Comparison of ENCODE assay signal across 22 mouse cellular contexts in the genomic region with DNA sequence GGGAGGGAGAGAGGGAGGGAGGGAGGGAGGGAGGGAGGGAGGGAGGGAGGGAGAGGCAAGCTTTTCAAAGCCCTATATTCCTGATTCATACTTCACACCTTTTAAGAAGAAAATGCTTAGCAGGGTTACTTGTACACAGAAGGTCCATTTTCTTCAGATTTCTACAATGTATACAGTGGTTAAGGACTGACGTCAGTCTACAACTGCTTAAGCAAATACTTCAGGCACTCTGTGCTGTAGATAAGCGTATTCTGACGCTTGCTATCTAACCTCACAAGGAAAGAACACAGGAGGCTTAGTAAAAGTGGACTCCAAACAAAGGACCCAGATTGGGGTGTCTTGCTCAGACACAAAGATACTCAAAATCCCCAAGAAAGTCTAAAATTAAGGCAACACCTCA. TPM values are rescaled to one million over a fixed set of nuclear protein-coding genes. Genes with fewer than 3 reads are reported as not detected.
DNase-seq lines count a peak whose midpoint lies in the region; ATAC-seq and TF ChIP-seq lines count a peak whose summit lies in the region.
"Had no signal": no experiment of that assay in that cellular context is flagged by ENCODE, and none has a peak within 500 bp of the region (broad histone marks: within the 10 kb centered on the region; RNA-seq: fewer than 3 reads in every experiment).

No protein-coding gene starts in this region.

- H3K9ac ChIP-seq in intestine, embryonic 15.5 days, result no peak overlapping the region
- no peak overlapping the region for H3K9ac ChIP-seq in intestine, postnatal 0 days (ENCODE audit: low read depth, low read length)
- H3K9ac ChIP-seq in lung, postnatal 0 days (replicated peaks; ENCODE audit: low read depth), result no peak overlapping the region
- H3K9ac ChIP-seq in intestine, embryonic 16.5 days (ENCODE audit: low read depth, low read length), result no peak overlapping the region
- no peak overlapping the region for H3K9ac ChIP-seq in stomach, embryonic 16.5 days (ENCODE audit: low read length)
- H3K9ac ChIP-seq in hindbrain, embryonic 16.5 days (ENCODE audit: low read depth, low read length), result no peak overlapping the region
- H3K9ac ChIP-seq: embryonic facial prominence, embryonic 15.5 days; heart, embryonic 12.5 days had no signal

- H3K27ac ChIP-seq in intestine, embryonic 15.5 days, result no peak overlapping the region
- H3K27ac ChIP-seq in intestine, postnatal 0 days (ENCODE audit: low read depth, low read length), result no peak overlapping the region
- H3K27ac ChIP-seq in lung, postnatal 0 days (ENCODE audit: low read length), result no peak overlapping the region
- H3K27ac ChIP-seq in intestine, embryonic 16.5 days (ENCODE audit: low read length), result no peak overlapping the region
- H3K27ac ChIP-seq in stomach, embryonic 16.5 days (ENCODE audit: low read length), result no peak overlapping the region
- H3K27ac ChIP-seq in hindbrain, embryonic 16.5 days (ENCODE audit: low read depth, low read length), result no peak overlapping the region
- H3K27ac ChIP-seq: embryonic facial prominence, embryonic 15.5 days; forebrain, embryonic 10.5 days; gastrocnemius, adult 2 months had no signal

- WGBS in intestine, embryonic 15.5 days, result 60% methylated on average over 3 of the region's 3 CpGs
- 42% methylated on average over 3 of the region's 3 CpGs for WGBS in intestine, postnatal 0 days
- 34% methylated on average over 3 of the region's 3 CpGs for WGBS in lung, postnatal 0 days
- 47% methylated on average over 3 of the region's 3 CpGs for WGBS in intestine, embryonic 16.5 days
- WGBS in stomach, embryonic 16.5 days, result 50% methylated on average over 3 of the region's 3 CpGs
- WGBS in hindbrain, embryonic 16.5 days, result 67% methylated on average over 3 of the region's 3 CpGs

- TF ChIP-seq EP300 in lung, postnatal 0 days (IDR thresholded peaks at IDR 0.05), result no peak

- no peaks in the 10 kb centered on the region for H3K36me3 ChIP-seq in intestine, embryonic 15.5 days
- no peaks in the 10 kb centered on the region for H3K36me3 ChIP-seq in intestine, postnatal 0 days (ENCODE audit: control insufficient read depth, insufficient read depth)
- no peaks in the 10 kb centered on the region for H3K36me3 ChIP-seq in lung, postnatal 0 days (ENCODE audit: insufficient read depth, low read length)
- no peaks in the 10 kb centered on the region for H3K36me3 ChIP-seq in intestine, embryonic 16.5 days (ENCODE audit: control insufficient read depth, insufficient read depth, low read length)
- no peaks in the 10 kb centered on the region for H3K36me3 ChIP-seq in stomach, embryonic 16.5 days (ENCODE audit: control insufficient read depth, insufficient read depth, low read length)
- no peaks in the 10 kb centered on the region for H3K36me3 ChIP-seq in hindbrain, embryonic 16.5 days (ENCODE audit: control insufficient read depth, insufficient read depth, low read length)
- H3K36me3 ChIP-seq: embryonic facial prominence, embryonic 15.5 days; G1E; heart, embryonic 12.5 days had no signal

- TF ChIP-seq CTCF in intestine, postnatal 0 days (IDR thresholded peaks at IDR 0.05; ENCODE audit: low read depth), result no peak
- no peak for TF ChIP-seq CTCF in lung, postnatal 0 days (IDR thresholded peaks at IDR 0.05)

- H3K4me2 ChIP-seq in intestine, embryonic 15.5 days (replicated peaks), result no peak overlapping the region
- no peak overlapping the region for H3K4me2 ChIP-seq in intestine, postnatal 0 days (replicated peaks; ENCODE audit: low read depth)
- H3K4me2 ChIP-seq in lung, postnatal 0 days (replicated peaks; ENCODE audit: low read depth, low read length), result no peak overlapping the region
- H3K4me2 ChIP-seq in intestine, embryonic 16.5 days (ENCODE audit: low read depth, low read length), result no peak overlapping the region
- no peak overlapping the region for H3K4me2 ChIP-seq in stomach, embryonic 16.5 days (ENCODE audit: low read depth, low read length)
- no peak overlapping the region for H3K4me2 ChIP-seq in hindbrain, embryonic 16.5 days (ENCODE audit: low read length)
- H3K4me2 ChIP-seq: embryonic facial prominence, embryonic 15.5 days; heart, embryonic 12.5 days had no signal

- no peak overlapping the region for H3K4me3 ChIP-seq in intestine, embryonic 15.5 days (replicated peaks)
- H3K4me3 ChIP-seq in intestine, postnatal 0 days (ENCODE audit: low read depth, low read length), result no peak overlapping the region
- H3K4me3 ChIP-seq in lung, postnatal 0 days (ENCODE audit: low read depth, low read length), result no peak overlapping the region
- no peak overlapping the region for H3K4me3 ChIP-seq in intestine, embryonic 16.5 days (ENCODE audit: low read length)
- H3K4me3 ChIP-seq in stomach, embryonic 16.5 days (replicated peaks; ENCODE audit: low read length), result no peak overlapping the region
- H3K4me3 ChIP-seq in hindbrain, embryonic 16.5 days (ENCODE audit: low read length), result no peak overlapping the region
- H3K4me3 ChIP-seq: embryonic facial prominence, embryonic 15.5 days; erythroblast, embryonic 14.5 days; forebrain, embryonic 10.5 days; gastrocnemius, adult 2 months; heart, embryonic 12.5 days had no signal

- no peaks in the 10 kb centered on the region for H3K27me3 ChIP-seq in intestine, embryonic 15.5 days (replicated peaks)
- no peaks in the 10 kb centered on the region for H3K27me3 ChIP-seq in intestine, postnatal 0 days (replicated peaks; ENCODE audit: control insufficient read depth, insufficient read depth, low read length)
- no peaks in the 10 kb centered on the region for H3K27me3 ChIP-seq in lung, postnatal 0 days (replicated peaks; ENCODE audit: insufficient read depth, low read length)
- no peaks in the 10 kb centered on the region for H3K27me3 ChIP-seq in intestine, embryonic 16.5 days (replicated peaks; ENCODE audit: control insufficient read depth, insufficient read depth, low read length)
- H3K27me3 ChIP-seq in stomach, embryonic 16.5 days (ENCODE audit: control insufficient read depth, insufficient read depth, low read length), result no peaks in the 10 kb centered on the region
- no peaks in the 10 kb centered on the region for H3K27me3 ChIP-seq in hindbrain, embryonic 16.5 days (replicated peaks; ENCODE audit: control insufficient read depth, insufficient read depth, low read length)
- H3K27me3 ChIP-seq: embryonic facial prominence, embryonic 15.5 days; heart, embryonic 12.5 days had no signal

- peak; percentile 16 for DNase-seq in lung, postnatal 0 days (ENCODE audit: low spot score)
- no peak for DNase-seq in lung, postnatal 10 days
- DNase-seq: adrenal gland, adult 8-10 months; adrenal gland, postnatal 36 days; B cell, adult 2 months; cerebellum, adult 2 months; cerebellum, postnatal 10 days; embryo, embryonic 11 days; gastrocnemius, adult 2 months; gastrocnemius, postnatal 25 days had no signal

- ATAC-seq in intestine, embryonic 15.5 days, result peak; percentile 84
- no peak for ATAC-seq in intestine, postnatal 0 days
- ATAC-seq in lung, postnatal 0 days, result peak; percentile 57; the same call in 1 of the 2 replicates
- peak; percentile 68 for ATAC-seq in intestine, embryonic 16.5 days
- peak; percentile 89 for ATAC-seq in stomach, embryonic 16.5 days (ENCODE audit: insufficient read depth, low FRiP score)
- ATAC-seq in hindbrain, embryonic 16.5 days, result no peak
- ATAC-seq: CD4-positive, CD25-positive, alpha-beta regulatory T cell, adult 4 months; forebrain, embryonic 14.5 days had no signal

- H3K9me3 ChIP-seq in intestine, embryonic 15.5 days, result no peaks in the 10 kb centered on the region
- H3K9me3 ChIP-seq in intestine, postnatal 0 days (ENCODE audit: control insufficient read depth), result no peaks in the 10 kb centered on the region
- no peaks in the 10 kb centered on the region for H3K9me3 ChIP-seq in lung, postnatal 0 days (ENCODE audit: low read length)
- H3K9me3 ChIP-seq in intestine, embryonic 16.5 days (ENCODE audit: control insufficient read depth, low read length), result no peaks in the 10 kb centered on the region
- no peaks in the 10 kb centered on the region for H3K9me3 ChIP-seq in stomach, embryonic 16.5 days (replicated peaks; ENCODE audit: control insufficient read depth, low read length)
- H3K9me3 ChIP-seq in hindbrain, embryonic 16.5 days (ENCODE audit: control insufficient read depth, low read length), result no peaks in the 10 kb centered on the region
- H3K9me3 ChIP-seq: embryonic facial prominence, embryonic 15.5 days; forebrain, embryonic 10.5 days; heart, embryonic 12.5 days had no signal

- no peaks in the 10 kb centered on the region for H3K4me1 ChIP-seq in intestine, embryonic 15.5 days (replicated peaks)
- no peaks in the 10 kb centered on the region for H3K4me1 ChIP-seq in intestine, postnatal 0 days (replicated peaks; ENCODE audit: control insufficient read depth, insufficient read depth, low read length)
- no peaks in the 10 kb centered on the region for H3K4me1 ChIP-seq in lung, postnatal 0 days (ENCODE audit: insufficient read depth, low read depth, low read length)
- no peaks in the 10 kb centered on the region for H3K4me1 ChIP-seq in intestine, embryonic 16.5 days (ENCODE audit: control insufficient read depth, insufficient read depth, low read length)
- H3K4me1 ChIP-seq in stomach, embryonic 16.5 days (ENCODE audit: control insufficient read depth, insufficient read depth, low read length), result 0 out of 2 replicates have a peak, but pooled peaks cover 3% of the 10 kb centered on the region
- no peaks in the 10 kb centered on the region for H3K4me1 ChIP-seq in hindbrain, embryonic 16.5 days (ENCODE audit: control insufficient read depth, insufficient read depth, low read depth, low read length)
- H3K4me1 ChIP-seq: embryonic facial prominence, embryonic 15.5 days had no signal

RNA-seq across cellular contexts. Expression of gene Tenm3, which starts 34.6 kb away (rescaled TPM):
- 15.5 and 16.4 TPM in 2 replicates for polyA plus RNA-seq in intestine, embryonic 15.5 days (2015; fragmentation: Nextera tagmentation; extraction: Ambion mirVana)
- polyA plus RNA-seq in intestine, postnatal 0 days (2015; fragmentation: Nextera tagmentation; extraction: Ambion mirVana), result 4.6 and 5.3 TPM in 2 replicates
- 0.78 and 1.0 TPM in 2 replicates for polyA plus RNA-seq in lung, postnatal 0 days (2015; fragmentation: Nextera tagmentation; extraction: Ambion mirVana)
- 10.5 and 11.3 TPM in 2 replicates for polyA plus RNA-seq in intestine, embryonic 16.5 days (2015; fragmentation: Nextera tagmentation; extraction: Ambion mirVana)
- 12.5 and 13.0 TPM in 2 replicates for polyA plus RNA-seq in stomach, embryonic 16.5 days (2015; fragmentation: Nextera tagmentation; extraction: Ambion mirVana)
- polyA plus RNA-seq in hindbrain, embryonic 16.5 days (2015; fragmentation: Nextera tagmentation; extraction: Ambion mirVana), result 24.2 and 26.1 TPM in 2 replicates

Comparison
In these comparisons a context has a peak if more than half of its experiments do, and no peak if none do; other contexts are left out.
1. ATAC-seq: peak in intestine, embryonic 15.5 days (single experiment), lung, postnatal 0 days (single experiment), intestine, embryonic 16.5 days (single experiment) and stomach, embryonic 16.5 days (single experiment); none in intestine, postnatal 0 days (single experiment) and hindbrain, embryonic 16.5 days (single experiment).